Mouse (Mus musculus) olfactory bulb, adult 2 months (tissue): ENCODE data around the gene Aspn.

Source experiments
- CTCF ChIP-seq: fragments of 200-500 bp; IDR thresholded peaks from 2 replicates; pipeline ENCODE4 v1.5.1; 2012; ENCODE audit warnings: low read depth, mild to moderate bottlenecking, low read length, moderate library complexity; ENCODE audit not compliant: insufficient read depth
- POLR2A ChIP-seq: fragments of 200-500 bp; IDR thresholded peaks from 2 replicates; pipeline ENCODE4 v1.6.1; 2012; ENCODE audit warnings: mild to moderate bottlenecking, low read depth, low read length, moderate library complexity; ENCODE audit not compliant: insufficient read depth

DNA sequence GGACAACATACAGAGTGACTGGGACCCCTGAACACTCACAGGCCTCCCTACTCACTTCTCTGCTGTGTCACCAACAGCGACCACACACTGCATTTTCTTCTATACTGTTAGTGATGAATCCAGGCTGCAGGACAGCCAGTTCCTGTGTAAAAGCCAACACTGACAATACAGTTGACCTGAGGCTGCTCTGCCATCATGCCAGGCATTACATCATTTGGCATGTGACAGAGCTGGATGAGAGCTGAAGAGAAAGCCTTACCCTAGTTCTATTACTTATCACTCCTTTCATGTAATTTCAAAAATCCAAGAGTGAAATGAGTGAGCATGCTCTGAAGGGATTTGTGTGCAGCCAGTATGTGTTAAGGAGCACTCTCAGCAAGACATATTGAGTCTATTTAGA lies 12.0 kb downstream of the Aspn start:
- TF ChIP-seq POLR2A (no peak), CTCF (no peak)
